Mouse (Mus musculus) forebrain, embryonic 16.5 days (tissue): ENCODE measurements at regions not wholly inside any gene's neighbourhood (a gene's known extent, or its start where the extent isn't known, plus 50 kb on each side); places are given as distances from the start of the nearest gene placed in this dataset.
A peak's percentile ranks its signal among the peaks of the same experiment; 100 is the strongest.

Experiments
- ATAC-seq: fragments of 200-750 bp; cut with Nextera tagmentation; 2 replicates; pipeline ENCODE4 v1.8.0; 2017; ENCODE audit warnings: mild to moderate bottlenecking, moderate library complexity
- H3K27ac ChIP-seq: fragments of 300-500 bp; sonication (generic); 2 replicates; pipeline ENCODE4 v1.5.1; 2014; ENCODE audit warnings: low read length, control low read depth
- H3K27me3 ChIP-seq: fragments of 300-500 bp; sonication (generic); replicated peaks from 2 replicates; pipeline ENCODE4 v1.6.1; 2014; ENCODE audit warnings: low read length; ENCODE audit not compliant: control insufficient read depth, insufficient read depth
- H3K36me3 ChIP-seq: fragments of 300-500 bp; sonication (generic); 2 replicates; pipeline ENCODE4 v1.6.1; 2014; ENCODE audit not compliant: control insufficient read depth, insufficient read depth
- H3K4me1 ChIP-seq: fragments of 300-500 bp; sonication (generic); replicated peaks from 2 replicates; pipeline ENCODE4 v1.6.1; 2014; ENCODE audit warnings: low read length; ENCODE audit not compliant: control insufficient read depth, insufficient read depth
- H3K4me2 ChIP-seq: fragments of 300-500 bp; sonication (generic); 2 replicates; pipeline ENCODE4 v1.6.1; 2014; ENCODE audit warnings: mild to moderate bottlenecking, low read length, control low read depth
- H3K4me3 ChIP-seq: fragments of 300-500 bp; sonication (generic); replicated peaks from 2 replicates; pipeline ENCODE4 v1.5.1; 2014; ENCODE audit warnings: mild to moderate bottlenecking, low read length, control low read depth
- H3K9ac ChIP-seq: fragments of 300-500 bp; sonication (generic); replicated peaks from 2 replicates; pipeline ENCODE4 v1.6.1; 2014; ENCODE audit warnings: low read depth, low read length, control low read depth
- H3K9me3 ChIP-seq: fragments of 300-500 bp; sonication (generic); 2 replicates; pipeline ENCODE4 v1.6.1; 2016; ENCODE audit warnings: low read length; ENCODE audit not compliant: control insufficient read depth
- WGBS: fragments of 180-500 bp; shearing (Covaris S2); extraction: QIAGEN DNeasy Blood & Tissue Kit; methylation state at CpG from one replicate; pipeline ENCODE4 v1.1.7; 2014; 5-methylcytosine and 5-hydroxymethylcytosine counted together

GRCm38 (mm10) chr9:47909051-47909450, 252.8 kb upstream of the Nxpe4 start:
- H3K9ac ChIP-seq, result no peak overlapping the region
- peaks cover 37% of the 10 kb centered on the region for H3K4me1 ChIP-seq
- WGBS, result 40% methylated on average over 5 of the region's 5 CpGs
- H3K4me3 ChIP-seq, result no peak overlapping the region
- no peak overlapping the region for H3K27ac ChIP-seq
- H3K4me2 ChIP-seq, result no peak overlapping the region
- no peaks in the 10 kb centered on the region for H3K36me3 ChIP-seq
- no peaks in the 10 kb centered on the region for H3K9me3 ChIP-seq
- no peak for ATAC-seq
- peaks cover 7% of the 10 kb centered on the region; the same call in 1 of the 2 replicates for H3K27me3 ChIP-seq

- WGBS, result 8% methylated on average over 6 of the region's 6 CpGs
- Histone ChIP-seq H3K27me3 (peaks cover 5% of the 10 kb centered on the region; the same call in 1 of the 2 replicates), H3K4me3 (no peak overlapping the region), H3K4me1 (peaks cover 26% of the 10 kb centered on the region), H3K36me3 (no peaks in the 10 kb centered on the region), H3K27ac (peak overlapping the region; percentile 79), H3K9ac (no peak overlapping the region; the same call in 1 of the 2 replicates), H3K4me2 (peak overlapping the region; percentile 31), H3K9me3 (no peaks in the 10 kb centered on the region)
- peak; percentile 94 for ATAC-seq
Measured at GRCm38 (mm10) chr9:47910501-47910906, 251.3 kb upstream of the Nxpe4 start.

- Histone ChIP-seq H3K4me1 (peaks cover 23% of the 10 kb centered on the region), H3K36me3 (no peaks in the 10 kb centered on the region), H3K4me2 (no peak overlapping the region), H3K27me3 (peaks cover 5% of the 10 kb centered on the region; the same call in 1 of the 2 replicates), H3K27ac (no peak overlapping the region), H3K9ac (no peak overlapping the region), H3K4me3 (no peak overlapping the region), H3K9me3 (no peaks in the 10 kb centered on the region)
- no peak for ATAC-seq
- WGBS, result 91% methylated on average over 5 of the region's 5 CpGs
Measured at GRCm38 (mm10) chr9:47912823-47913222, 249.0 kb upstream of the Nxpe4 start.

- ATAC-seq, result no peak
Measured at GRCm38 (mm10) chr9:47935299-47935698, 226.5 kb upstream of the Nxpe4 start.

GRCm38 (mm10) chr9:47935957-47936457, 225.8 kb upstream of the Nxpe4 start:
- H3K9ac ChIP-seq, result no peak overlapping the region
- WGBS, result 40% methylated on average over 7 of the region's 7 CpGs
- no peak for ATAC-seq

More at GRCm38 (mm10) chr9:47935299-47935698, 226.5 kb upstream of the Nxpe4 start:
- Histone ChIP-seq H3K9me3 (0 out of 2 replicates have a peak, but pooled peaks cover 2% of the 10 kb centered on the region), H3K36me3 (no peaks in the 10 kb centered on the region), H3K27me3 (no peaks in the 10 kb centered on the region), H3K27ac (no peak overlapping the region), H3K4me1 (peaks cover 4% of the 10 kb centered on the region; the same call in 1 of the 2 replicates), H3K4me2 (no peak overlapping the region), H3K4me3 (no peak overlapping the region), H3K9ac (no peak overlapping the region)
- WGBS, result 81% methylated on average over 2 of the region's 2 CpGs

GRCm38 (mm10) chr9:47938941-47939710, 222.7 kb upstream of the Nxpe4 start:
- no peak overlapping the region for H3K4me3 ChIP-seq

More at GRCm38 (mm10) chr9:47935957-47936457, 225.8 kb upstream of the Nxpe4 start:
- H3K4me1 ChIP-seq, result peaks cover 4% of the 10 kb centered on the region; the same call in 1 of the 2 replicates
- no peak overlapping the region for H3K4me2 ChIP-seq
- H3K9me3 ChIP-seq, result 0 out of 2 replicates have a peak, but pooled peaks cover 2% of the 10 kb centered on the region
- H3K4me3 ChIP-seq, result no peak overlapping the region
- no peaks in the 10 kb centered on the region for H3K36me3 ChIP-seq
- H3K27me3 ChIP-seq, result no peaks in the 10 kb centered on the region
- H3K27ac ChIP-seq, result no peak overlapping the region

GRCm38 (mm10) chr9:47942761-47943583, 218.9 kb upstream of the Nxpe4 start:
- Histone ChIP-seq H3K4me3 (no peak overlapping the region), H3K27me3 (no peaks in the 10 kb centered on the region), H3K27ac (0 out of 2 replicates have a peak overlapping the region, but pooled peaks have one; percentile 12), H3K9ac (no peak overlapping the region), H3K36me3 (no peaks in the 10 kb centered on the region), H3K4me1 (peaks cover 10% of the 10 kb centered on the region), H3K4me2 (no peak overlapping the region; the same call in 1 of the 2 replicates), H3K9me3 (no peaks in the 10 kb centered on the region)
- peak; percentile 85 for ATAC-seq
- WGBS, result 39% methylated on average over 11 of the region's 11 CpGs

More at GRCm38 (mm10) chr9:47938941-47939710, 222.7 kb upstream of the Nxpe4 start:
- Histone ChIP-seq H3K27ac (no peak overlapping the region), H3K4me2 (no peak overlapping the region), H3K4me1 (peaks cover 13% of the 10 kb centered on the region), H3K9ac (no peak overlapping the region), H3K9me3 (0 out of 2 replicates have a peak, but pooled peaks cover 2% of the 10 kb centered on the region), H3K36me3 (no peaks in the 10 kb centered on the region), H3K27me3 (no peaks in the 10 kb centered on the region)
- WGBS, result 85% methylated on average over 14 of the region's 14 CpGs
- ATAC-seq, result no peak

GRCm38 (mm10) chr9:47946226-47946625, 215.6 kb upstream of the Nxpe4 start:
- Histone ChIP-seq H3K4me1 (peaks cover 10% of the 10 kb centered on the region), H3K27me3 (no peaks in the 10 kb centered on the region), H3K36me3 (no peaks in the 10 kb centered on the region), H3K9ac (no peak overlapping the region), H3K4me3 (no peak overlapping the region), H3K9me3 (no peaks in the 10 kb centered on the region), H3K27ac (no peak overlapping the region), H3K4me2 (no peak overlapping the region)
- no peak for ATAC-seq
- 82% methylated on average over 7 of the region's 7 CpGs for WGBS

- no peak overlapping the region for H3K9ac ChIP-seq
- no peaks in the 10 kb centered on the region for H3K36me3 ChIP-seq
- H3K4me1 ChIP-seq, result peaks cover 2% of the 10 kb centered on the region; the same call in 1 of the 2 replicates
- no peak for ATAC-seq
- H3K4me2 ChIP-seq, result no peak overlapping the region
- WGBS, result 44% methylated on average over 3 of the region's 3 CpGs
- 0 out of 2 replicates have a peak, but pooled peaks cover 2% of the 10 kb centered on the region for H3K9me3 ChIP-seq
- H3K27ac ChIP-seq, result peak overlapping the region; percentile 37; the same call in 1 of the 2 replicates
- no peaks in the 10 kb centered on the region for H3K27me3 ChIP-seq
- H3K4me3 ChIP-seq, result no peak overlapping the region
Measured at GRCm38 (mm10) chr9:47957881-47958280, 203.9 kb upstream of the Nxpe4 start.
